Mouse (Mus musculus) heart, postnatal 10 days (tissue): Measurements from ENCODE around the gene Gamt. TPM values are rescaled to one million over a fixed set of nuclear protein-coding genes. Genes with fewer than 3 reads are reported as not detected.
A peak's percentile ranks its signal among the peaks of the same experiment; 100 is the strongest.

Experiments
- DNase-seq, 2 experiments: peaks; one replicate each; pipeline ENCODE4 v3.0.0; 2021
- intact Hi-C: fragments of 180-260 bp; cut with DNase I; formaldehyde crosslinking; loops from one replicate; pipeline ENCODE4 v1.15.1; 2025
- total RNA-seq, 2 experiments: library from RNA; stranded (reverse); gene quantifications; 2 replicates each; pipeline ENCODE4 v1.2.3; 2021

The Gamt gene
- 10 to 100 TPM; 19.3 to 21.3 TPM for total RNA-seq

DNA sequence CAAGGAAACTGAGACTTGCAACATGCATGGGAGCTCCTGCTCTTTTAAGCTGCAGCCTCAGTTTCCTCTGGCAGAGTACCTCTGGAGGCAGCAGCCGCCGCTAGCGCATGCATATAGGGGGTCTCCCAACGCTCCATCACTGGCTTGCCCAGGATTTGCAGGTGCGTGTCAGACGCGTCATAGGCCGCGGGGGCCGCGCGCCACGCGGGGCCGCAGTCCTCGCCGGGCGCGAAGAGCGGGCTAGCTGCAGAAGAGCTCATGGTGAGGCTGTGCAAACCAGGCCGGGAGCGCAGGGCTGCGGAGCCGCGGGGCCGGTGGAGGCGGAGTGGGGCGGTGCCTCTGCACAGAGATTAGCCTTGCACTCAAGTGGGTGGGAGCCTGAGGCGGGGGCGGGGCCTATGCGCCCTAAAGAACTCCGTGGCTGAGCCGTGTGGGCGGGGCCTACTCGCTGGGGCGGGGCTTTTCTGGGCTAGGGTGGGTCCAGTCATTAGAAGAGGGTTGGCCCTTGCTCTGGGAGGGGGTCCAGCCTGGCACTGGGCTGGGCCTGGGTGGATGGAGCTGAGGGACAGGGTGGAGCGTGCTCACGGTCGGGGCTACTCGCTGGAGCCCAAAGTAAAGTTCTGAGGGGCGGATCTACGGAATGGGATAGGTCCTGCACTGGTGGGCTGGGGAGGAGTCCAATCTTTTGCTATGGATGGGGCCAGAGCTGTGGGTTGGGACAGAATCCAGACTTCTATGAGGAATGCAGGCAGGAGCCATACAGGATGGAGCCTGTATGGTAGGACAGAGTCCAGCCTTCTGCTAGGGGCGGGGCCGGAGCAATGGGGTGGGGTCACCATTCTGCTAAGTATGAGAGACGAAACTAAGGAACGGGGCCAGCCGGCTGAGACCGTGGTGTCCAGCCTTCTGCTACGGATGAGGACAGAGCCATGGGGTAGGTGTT, at the start of gene Gamt, which contains the start of gene Dazap1:
Gene Gamt, minus strand, starts transcription at position 371 of the 943 bp plus-strand sequence.
Gene Dazap1, plus strand, starts transcription at position 845 of the 943 bp plus-strand sequence.
- intact Hi-C loops: no loop called here

DNA sequence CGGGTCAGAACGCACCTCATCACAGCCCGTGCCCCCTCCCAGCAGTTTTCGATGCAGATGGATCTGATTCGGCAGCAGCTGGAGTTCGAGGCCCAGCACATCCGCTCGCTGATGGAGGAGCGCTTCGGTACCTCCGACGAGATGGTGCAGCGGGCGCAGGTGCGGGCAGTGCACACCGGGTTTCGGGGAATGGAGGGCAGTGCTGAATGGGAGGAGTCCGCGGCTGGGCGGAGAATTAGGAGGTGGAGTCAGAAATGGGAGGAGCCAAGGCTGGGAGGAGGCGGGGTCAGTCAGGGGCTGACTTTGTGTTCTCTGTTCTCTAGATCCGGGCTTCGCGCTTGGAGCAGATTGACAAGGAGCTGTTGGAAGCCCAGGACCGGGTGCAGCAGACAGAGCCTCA, 44.0 kb upstream of the Gamt start:
- intact Hi-C loops: loop anchor here (10.0 kb wide), 1 partner anchor 230 kb away; the partner anchor contains the start of gene Atp8b3
- no peak for DNase-seq

More for the DNA sequence above, at the start of gene Gamt, which contains the start of gene Dazap1:
- DNase-seq: peak; percentile 98 to 99

DNA sequence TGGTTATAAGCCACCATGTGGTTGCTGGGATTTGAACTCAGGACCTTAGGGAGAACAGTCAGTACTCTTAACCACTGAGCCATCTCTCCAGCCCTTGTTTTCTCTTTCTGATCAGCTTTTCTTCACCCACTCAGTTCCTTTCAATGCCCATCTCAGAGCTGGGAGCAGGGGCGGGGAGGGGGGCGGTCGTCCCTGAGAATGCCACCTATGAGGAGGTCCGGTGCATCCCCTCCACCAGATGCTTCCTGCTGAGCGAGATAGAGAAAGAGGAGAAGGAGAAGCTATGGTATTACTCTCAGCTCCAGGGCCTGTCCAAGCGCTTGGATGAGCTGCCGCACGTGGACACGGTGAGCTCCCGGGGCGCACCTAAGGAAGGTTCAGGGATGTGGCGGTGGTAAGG, 43.6 kb upstream of the Gamt start:
- DNase-seq: no peak
- intact Hi-C loops: loop anchor here (10.0 kb wide), 1 partner anchor 230 kb away; the partner anchor contains the start of gene Atp8b3

DNA sequence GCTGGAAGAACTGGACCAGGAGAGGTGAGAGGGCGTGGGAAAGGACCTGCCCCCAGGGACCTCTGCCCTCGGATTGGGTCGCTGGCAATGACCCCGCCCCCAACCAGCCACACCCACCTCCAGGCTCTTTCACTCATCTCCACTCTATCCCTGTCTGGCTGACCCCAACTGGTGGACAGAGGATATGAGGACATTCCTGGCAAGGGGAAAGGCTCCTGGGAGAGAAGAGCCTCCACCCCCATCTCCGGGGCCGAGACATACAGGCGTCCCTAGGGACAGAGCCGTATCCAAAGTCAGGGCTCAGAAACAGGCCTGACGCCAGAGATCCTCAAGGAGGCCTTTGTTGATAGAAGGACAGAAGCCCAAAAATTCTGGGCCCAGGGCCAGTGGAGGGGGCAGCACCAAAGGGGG, 41.7 kb upstream of the Gamt start:
- intact Hi-C loops: loop anchor here (10.0 kb wide), 1 partner anchor 232 kb away; the partner anchor contains the start of gene Atp8b3
- peak; percentile 87 to 88 for DNase-seq

DNA sequence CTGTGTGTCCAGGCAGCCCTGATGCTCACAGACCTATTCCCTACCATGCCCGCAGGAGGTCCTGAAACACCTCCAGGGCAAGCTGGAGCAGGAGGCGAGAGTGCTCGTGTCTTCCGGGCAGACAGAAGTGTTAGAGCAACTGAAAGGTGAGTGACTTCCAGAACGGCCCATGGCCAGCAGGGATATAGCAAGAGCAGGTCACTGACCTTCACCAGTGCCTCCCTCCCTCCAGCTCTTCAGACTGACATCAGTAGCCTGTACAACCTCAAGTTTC, 41.2 kb upstream of the Gamt start:
- intact Hi-C loops: loop anchor here (10.0 kb wide), 1 partner anchor 233 kb away; the partner anchor contains the start of gene Atp8b3
- DNase-seq: no peak

DNA sequence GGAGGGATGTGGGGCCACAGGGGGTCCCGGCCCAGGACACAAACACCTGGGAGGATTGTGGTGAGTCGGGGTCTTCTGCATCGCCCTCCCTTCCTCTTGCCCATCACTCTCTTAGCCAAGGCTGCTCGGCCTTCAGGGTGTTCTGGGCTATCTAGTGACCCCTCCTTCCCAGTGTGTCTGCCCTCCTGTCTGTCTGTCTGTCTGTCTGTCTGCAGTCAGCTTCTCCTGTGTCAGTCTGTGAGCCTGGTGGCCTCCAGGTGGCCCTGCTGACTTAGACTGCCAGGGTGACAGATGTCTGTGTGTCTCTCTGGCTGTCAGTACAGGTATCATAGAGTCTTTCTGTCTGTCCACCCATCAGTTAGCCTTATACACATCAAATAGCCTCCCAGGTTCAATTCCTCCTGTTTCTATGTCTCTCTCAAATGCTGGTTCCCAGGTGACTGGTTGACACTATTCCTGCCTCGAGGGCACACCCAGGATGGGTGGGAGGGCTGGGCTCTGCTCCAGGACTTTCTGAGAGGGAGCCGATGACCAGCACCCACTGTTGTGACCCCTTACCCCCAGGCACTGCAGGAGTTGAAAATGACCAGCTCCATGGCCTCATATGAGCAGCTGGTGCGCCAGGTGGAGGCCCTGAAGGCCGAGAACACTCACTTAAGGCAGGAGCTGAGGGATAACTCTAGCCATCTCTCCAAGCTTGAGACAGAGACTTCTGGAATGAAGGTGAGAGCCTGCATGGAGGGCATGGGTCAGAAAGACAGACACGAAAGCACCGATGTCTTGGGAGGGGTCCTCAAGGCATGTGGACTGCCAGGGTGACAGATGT, 40.7 kb upstream of the Gamt start:
- intact Hi-C loops: loop anchor here (10.0 kb wide), 1 partner anchor 233 kb away; the partner anchor contains the start of gene Atp8b3
- no peak for DNase-seq

DNA sequence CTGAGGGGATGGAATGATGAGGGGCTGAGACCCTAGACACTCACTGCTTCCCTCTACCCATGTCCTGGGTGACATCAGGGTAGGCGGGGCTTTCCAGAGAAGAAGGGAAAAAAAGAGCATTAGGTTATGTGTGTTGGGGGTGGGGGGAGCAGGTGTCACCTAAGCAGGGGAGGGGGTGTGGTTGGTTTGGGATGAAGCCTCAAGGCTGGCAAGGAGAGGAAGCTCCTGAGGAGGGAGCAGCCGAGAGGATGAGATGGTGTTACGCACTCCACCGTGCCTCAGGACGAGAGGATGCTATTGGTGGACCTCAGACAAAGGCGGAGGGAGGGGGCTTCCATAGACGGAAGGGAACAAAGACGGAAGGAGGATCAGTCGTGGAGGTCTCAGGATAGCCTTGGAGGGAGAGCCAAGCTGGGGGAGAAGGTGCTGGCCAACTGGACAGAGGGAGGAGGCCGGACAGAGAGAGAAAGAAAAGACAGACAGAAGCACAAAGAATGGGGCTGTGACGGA, 39.9 kb upstream of the Gamt start:
- DNase-seq: no peak
- intact Hi-C loops: loop anchor here (10.0 kb wide), 1 partner anchor 234 kb away; the partner anchor contains the start of gene Atp8b3

DNA sequence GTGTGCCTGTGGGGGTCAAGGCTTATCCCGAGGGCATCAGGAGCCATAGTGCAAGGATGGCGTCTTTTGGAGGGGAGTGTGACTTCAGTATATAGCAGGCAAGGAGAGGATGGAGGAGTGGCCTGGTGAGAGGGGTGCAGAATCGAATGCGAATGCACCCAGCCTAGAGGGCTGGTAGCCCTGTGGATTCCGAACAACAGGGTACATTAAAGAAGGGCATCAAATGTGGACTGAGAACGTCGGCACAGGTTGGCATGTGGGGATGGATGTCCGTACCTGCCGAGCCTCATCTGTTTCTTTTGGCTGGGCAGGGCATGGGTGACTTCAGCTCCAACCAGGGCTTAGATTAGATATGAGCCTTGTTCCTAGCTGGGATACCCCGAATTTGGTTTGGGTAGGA, 39.0 kb upstream of the Gamt start:
- DNase-seq: no peak
- intact Hi-C loops: loop anchor here (10.0 kb wide), 1 partner anchor 235 kb away; the partner anchor contains the start of gene Atp8b3

DNA sequence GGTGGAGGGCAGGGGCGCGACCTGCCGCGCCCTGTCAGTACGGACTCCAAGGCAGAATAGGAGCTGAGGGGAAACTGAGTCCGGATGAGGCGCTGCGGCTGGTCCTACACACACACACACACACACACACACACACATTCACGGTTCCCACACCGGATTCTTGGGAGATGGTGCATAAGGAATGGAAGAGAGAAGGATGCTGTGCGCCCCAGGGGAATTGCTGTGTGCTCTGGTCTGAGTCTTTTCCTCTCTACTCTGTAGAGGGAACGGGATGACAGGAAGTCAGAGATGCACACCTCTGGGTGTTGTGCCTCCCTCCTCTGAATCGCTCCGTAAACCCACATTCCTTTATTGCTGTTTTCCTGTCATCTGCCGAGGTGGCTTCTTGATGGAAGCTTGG, 38.5 kb upstream of the Gamt start:
- DNase-seq: no peak
- intact Hi-C loops: no loop called here

DNA sequence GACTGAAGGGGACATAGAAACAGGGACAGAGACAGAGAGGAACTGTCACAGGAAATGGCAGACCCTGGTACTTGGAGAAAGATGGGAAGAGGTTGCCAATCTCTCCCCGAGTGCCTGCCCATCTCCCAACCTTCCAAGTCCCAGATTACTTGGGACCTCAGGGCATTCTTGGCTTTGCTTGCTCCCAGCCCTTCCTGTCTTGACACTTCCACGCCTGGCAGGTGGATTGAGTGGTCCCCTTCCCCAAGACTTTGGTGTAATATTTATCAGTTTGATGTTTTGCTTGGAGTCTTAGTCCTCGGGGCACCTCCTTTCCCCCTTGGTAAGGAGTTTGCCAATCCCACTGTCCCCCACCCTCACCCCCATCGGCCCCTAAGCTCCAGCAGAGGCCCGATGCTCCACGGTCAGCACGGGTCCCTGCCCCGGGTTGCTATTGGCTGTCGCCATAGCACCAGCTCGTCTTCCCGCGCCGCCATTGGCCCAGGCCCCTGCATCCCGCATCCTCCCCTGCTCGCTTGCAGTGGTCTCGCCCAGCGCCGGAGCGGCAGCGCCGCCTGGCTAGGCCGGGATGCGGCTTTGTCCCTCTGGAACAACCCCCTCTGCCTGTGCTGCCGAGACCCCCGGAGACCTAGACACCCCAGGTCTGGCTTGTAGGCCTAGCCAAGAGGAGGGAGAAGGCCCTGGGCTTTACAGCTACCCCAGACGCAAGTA, 37.9 kb upstream of the Gamt start:
- intact Hi-C loops: no loop called here
- DNase-seq: peak; percentile 66 to 72

DNA sequence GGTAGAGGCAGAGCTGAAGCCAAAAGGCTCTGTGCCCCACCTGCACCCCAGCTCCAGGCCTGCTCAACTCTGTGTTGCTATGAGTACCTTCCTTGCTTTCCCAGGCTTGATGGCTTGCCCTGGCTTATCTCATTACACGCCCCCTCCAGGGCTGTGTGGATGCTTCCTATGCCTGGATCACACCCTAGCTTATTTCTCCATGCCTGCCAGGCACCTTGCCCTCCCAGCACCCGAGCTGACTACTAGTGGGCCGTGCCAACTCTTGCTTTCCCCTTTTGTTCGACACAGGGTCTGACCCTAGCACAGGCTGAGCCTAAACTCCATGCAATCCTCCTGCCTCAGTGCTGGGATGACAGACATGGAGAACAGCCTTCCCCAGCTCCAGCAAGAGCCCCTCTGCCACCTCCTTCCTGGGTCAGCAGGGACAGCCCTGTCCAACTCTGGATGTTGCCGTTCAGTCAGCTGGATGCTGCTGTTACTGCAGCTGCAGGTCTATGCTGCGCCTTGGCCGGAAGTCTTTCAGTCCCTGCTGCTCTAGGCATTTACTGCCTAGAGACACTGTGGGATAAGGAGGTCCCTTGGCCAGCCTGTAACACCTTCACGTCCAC, 36.8 kb upstream of the Gamt start:
- intact Hi-C loops: no loop called here

DNA sequence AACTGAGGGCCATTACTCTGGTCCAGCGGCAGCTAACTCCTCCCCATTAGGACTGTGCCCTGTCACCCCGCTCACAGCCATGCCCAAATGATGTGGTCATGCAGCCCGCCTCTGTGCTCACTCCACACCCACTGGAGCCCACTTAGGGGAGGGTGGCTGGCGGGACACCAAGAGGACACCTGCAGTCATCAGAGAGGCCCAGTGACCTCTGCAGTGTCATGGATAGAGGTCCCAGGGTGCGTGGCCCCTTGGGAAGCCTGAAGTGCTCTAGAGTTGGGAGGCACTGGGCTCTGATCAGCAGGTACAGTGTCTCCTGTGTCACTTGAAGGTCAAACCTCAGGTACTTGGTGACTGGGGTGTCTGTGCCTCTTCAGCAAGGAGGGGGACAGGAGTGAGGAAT, 36.0 kb upstream of the Gamt start:
- intact Hi-C loops: no loop called here
- no peak for DNase-seq

More for the DNA sequence above, 36.8 kb upstream of the Gamt start:
- no peak for DNase-seq

DNA sequence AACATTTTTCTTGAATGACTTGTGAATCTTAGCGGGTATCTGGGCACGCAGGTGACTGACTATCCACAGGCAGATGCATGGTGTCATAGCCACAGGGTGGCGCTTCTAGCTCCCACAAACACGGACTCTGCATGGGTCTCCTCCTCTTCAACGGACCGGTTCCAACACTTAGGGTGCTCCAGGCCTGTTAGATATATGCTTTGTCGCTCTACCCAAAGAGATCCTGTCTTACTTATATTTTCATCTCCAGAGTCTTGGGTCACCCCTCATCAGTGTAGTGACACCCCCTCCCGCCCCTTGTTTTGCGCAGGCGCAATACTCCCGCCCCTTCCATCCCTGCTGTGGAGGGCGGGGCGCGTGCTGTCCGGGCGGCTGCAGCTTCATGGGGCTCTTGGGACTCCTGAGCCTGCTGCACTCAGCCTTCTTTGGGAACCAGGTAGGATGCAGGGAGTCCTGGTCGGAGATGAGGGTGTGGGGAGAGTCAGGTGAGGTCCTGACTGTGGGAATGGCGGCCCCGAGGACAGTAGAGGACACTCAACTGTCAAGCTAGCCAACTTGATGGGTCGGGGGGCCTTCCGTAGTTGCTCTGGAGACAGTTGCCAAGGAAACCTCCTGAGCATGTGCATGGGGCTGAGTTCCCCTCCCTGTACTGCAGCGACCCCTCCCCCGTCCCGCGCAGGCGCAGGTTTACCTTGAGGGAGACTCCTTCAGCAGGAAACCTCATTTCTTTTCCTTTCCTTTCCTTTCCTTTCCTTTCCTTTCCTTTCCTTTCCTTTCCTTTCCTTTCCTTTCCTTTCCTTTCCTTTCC, 35.0 kb upstream of the Gamt start, which contains the start of gene Apc2:
Gene Apc2, plus strand, starts transcription at position 360 of the 808 bp plus-strand sequence.
- intact Hi-C loops: loop anchor here (1.0 to 2.0 kb wide), 2 partner anchors 52 to 79 kb away; partner anchors contain the start of gene Adamtsl5
- DNase-seq: peak; percentile 81 to 84

DNA sequence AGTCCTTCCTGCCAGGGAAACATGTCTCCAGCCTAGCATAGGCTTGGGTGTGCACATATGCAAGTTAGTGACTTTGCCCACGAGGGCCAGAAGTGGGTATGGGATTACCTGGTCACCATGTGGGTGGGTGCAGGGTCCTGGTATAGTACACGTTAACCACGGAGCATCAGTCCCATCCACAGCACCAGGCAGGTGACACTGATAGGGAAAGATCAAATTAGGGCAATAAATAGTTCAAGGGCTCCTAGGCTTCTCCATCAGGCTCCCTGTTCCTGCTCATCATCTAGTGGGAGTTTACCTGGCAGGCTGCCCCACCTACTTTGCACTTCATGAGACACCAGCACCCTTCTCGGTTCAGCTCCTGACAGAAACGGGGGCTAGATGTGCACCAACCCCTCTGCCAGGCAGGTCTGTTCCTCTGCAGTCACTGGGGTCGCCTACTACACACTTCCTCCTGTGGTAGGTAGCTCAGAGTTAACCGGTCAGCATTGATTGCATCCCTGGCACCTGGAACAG, 34.0 kb upstream of the Gamt start:
- intact Hi-C loops: loop anchor here (1.0 to 2.0 kb wide), 2 partner anchors 53 to 80 kb away; partner anchors contain the start of gene Adamtsl5
- no peak for DNase-seq

DNA sequence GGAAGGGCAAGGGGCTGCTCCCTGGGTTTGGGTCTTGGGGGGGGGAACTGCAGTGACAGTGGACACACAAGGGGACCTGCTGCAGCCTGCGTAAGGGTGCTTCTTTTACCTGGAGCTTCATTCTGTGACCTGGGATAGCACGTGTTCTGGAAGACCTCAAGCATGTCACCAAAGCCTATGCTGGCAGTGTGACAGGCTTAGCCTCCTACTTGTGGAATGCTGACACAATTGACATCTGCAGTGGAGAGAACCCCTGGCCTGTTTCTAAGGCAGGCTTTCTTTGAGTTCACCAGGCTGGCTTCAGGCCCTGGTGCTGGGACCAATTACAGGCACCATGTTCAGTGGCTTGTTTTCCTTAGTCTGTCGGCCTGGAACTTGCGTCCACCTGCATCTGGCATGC, 33.5 kb upstream of the Gamt start:
- intact Hi-C loops: loop anchor here (2.0 kb wide), 1 partner anchor 80 kb away; no protein-coding TSS in a partner anchor
- no peak for DNase-seq

DNA sequence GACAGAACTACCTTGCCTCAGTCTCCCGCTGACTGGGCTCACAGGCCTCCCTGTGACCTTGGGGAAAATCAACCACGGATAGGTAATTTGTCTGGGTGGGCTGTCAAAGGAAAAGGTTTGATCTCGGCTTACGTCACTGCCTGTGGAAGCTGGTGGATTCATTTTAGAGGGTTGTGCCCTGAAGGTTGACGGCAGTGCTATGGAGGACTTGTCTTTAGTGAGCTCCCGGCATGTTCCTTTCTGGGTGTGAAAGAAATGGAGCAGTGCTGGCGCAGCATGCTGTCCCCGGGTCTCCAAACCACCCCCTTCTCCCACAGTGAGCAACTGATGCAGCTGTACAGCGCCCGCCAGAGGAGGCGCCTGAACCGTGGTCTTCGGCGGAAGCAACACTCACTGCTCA, 32.5 kb upstream of the Gamt start:
- intact Hi-C loops: no loop called here
- DNase-seq: no peak

DNA sequence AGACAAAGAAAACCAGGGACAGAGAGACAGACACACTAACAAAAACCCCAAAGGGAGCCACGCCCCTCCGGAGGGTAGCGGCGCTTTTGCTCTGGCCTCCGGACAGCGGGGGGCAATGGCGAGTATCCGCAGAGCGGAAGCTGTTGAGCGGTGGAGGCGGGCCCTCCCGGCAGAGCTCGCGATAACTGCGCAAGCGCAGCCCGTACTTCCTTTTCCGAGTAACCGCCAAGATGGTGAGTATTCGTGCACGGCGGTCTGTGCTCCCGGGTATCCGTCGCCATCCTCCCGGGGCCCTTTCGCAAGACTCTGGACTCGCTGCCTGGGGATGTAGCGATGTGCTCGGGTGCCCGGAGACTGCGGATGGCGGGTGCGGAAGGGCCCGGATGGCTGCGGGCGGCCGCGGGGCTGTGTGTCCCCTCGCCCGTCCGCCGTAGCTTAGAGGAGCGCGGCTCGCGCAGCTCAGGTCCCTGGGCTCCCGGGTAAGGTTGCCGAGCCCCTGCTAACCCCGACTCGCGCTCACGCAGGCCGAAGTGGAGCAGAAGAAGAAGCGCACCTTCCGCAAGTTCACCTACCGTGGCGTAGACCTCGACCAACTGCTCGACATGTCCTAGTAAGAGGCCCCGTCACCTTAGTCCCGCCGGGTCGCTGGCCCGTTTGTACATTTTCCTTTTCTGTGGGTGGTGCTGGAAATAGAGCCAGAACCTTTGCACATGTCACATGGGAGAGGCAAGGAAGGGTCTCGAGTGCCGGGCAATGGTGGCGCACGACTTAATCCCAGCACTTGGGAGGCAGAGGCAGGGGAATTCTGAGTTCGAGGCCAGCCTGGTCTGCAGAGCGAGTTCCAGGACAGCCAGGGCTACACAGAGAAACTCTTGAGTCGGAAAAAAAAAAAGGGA, 31.7 kb upstream of the Gamt start, which contains the start of gene Rps15:
Gene Rps15, plus strand, starts transcription at position 203 of the 896 bp plus-strand sequence.
- DNase-seq: peak; percentile 96
- intact Hi-C loops: no loop called here
